Mouse (Mus musculus) spleen, adult 2 months (tissue): ENCODE data around the gene Desi1. TPM values are rescaled to one million over a fixed set of nuclear protein-coding genes. Genes with fewer than 3 reads are reported as not detected.

Experiments
- DNase-seq, 2 experiments: peaks; one replicate each; pipeline versions ENCODE4 v3.0.0 to v3.0.0-alpha.2; 2012 to 2021; ENCODE audit warnings: low spot score in 2 of 2, low read depth in 1 of 2
- H3K27ac ChIP-seq: fragments of 200-500 bp; 2 replicates; pipeline ENCODE4 v1.5.1; 2012; ENCODE audit warnings: low read length, inconsistent platforms; ENCODE audit not compliant: insufficient read depth
- H3K27me3 ChIP-seq: fragments of 200-500 bp; 2 replicates; pipeline ENCODE4 v1.6.1; 2012; ENCODE audit warnings: mild to moderate bottlenecking, moderate library complexity, low read length, inconsistent platforms; ENCODE audit not compliant: control insufficient read depth, insufficient read depth
- H3K36me3 ChIP-seq: fragments of 200-500 bp; 2 replicates; pipeline ENCODE4 v1.6.1; 2012; ENCODE audit warnings: mild to moderate bottlenecking, low read length, inconsistent platforms; ENCODE audit not compliant: control insufficient read depth, insufficient read depth
- H3K4me1 ChIP-seq: fragments of 200-500 bp; 2 replicates; pipeline ENCODE4 v1.6.1; 2011; ENCODE audit warnings: inconsistent platforms; ENCODE audit not compliant: control insufficient read depth, insufficient read depth, insufficient read length
- H3K4me3 ChIP-seq: fragments of 200-500 bp; 2 replicates; pipeline ENCODE4 v1.5.1; 2011; ENCODE audit warnings: mild to moderate bottlenecking, inconsistent platforms; ENCODE audit not compliant: insufficient read depth, insufficient read length; ENCODE audit errors: extremely low read depth
- CTCF ChIP-seq: fragments of 200-500 bp; IDR thresholded peaks from 2 replicates; pipeline ENCODE4 v1.5.1; 2011; ENCODE audit warnings: mild to moderate bottlenecking, inconsistent platforms; ENCODE audit not compliant: insufficient read depth, insufficient read length, insufficient replicate concordance; ENCODE audit errors: extremely low read depth
- POLR2A ChIP-seq: fragments of 200-500 bp; IDR thresholded peaks from 2 replicates; pipeline ENCODE4 v1.6.1; 2011; ENCODE audit warnings: low read depth, low read length, inconsistent platforms
- WGBS: fragments of 180-500 bp; shearing (Covaris S2); methylation state at CpG from one replicate; pipeline ENCODE4 v1.1.7; 2018; 5-methylcytosine and 5-hydroxymethylcytosine counted together
- polyA plus RNA-seq: library from polyadenylated mRNA; depleted of rRNA; stranded (reverse); fragments of >200 nt; gene quantifications from 2 replicates; pipeline ENCODE4 v1.2.3, GENCODE M21; 2012

Desi1 gene
- polyA plus RNA-seq, 1 experiment: 15.4 TPM

- no peak overlapping the region for H3K4me3 ChIP-seq
- H3K36me3 ChIP-seq: no peaks in the 10 kb centered on the region
- TF ChIP-seq POLR2A (no peak), CTCF (no peak)
- 90% methylated on average over 5 of the region's 5 CpGs for WGBS
- no peaks in the 10 kb centered on the region for H3K4me1 ChIP-seq
- H3K27me3 ChIP-seq: no peaks in the 10 kb centered on the region
- DNase-seq: no peak
- H3K27ac ChIP-seq: no peak overlapping the region
Observed at GRCm38 (mm10) chr15:81967821-81968220, 65.8 kb downstream of the Desi1 start.

DNA sequence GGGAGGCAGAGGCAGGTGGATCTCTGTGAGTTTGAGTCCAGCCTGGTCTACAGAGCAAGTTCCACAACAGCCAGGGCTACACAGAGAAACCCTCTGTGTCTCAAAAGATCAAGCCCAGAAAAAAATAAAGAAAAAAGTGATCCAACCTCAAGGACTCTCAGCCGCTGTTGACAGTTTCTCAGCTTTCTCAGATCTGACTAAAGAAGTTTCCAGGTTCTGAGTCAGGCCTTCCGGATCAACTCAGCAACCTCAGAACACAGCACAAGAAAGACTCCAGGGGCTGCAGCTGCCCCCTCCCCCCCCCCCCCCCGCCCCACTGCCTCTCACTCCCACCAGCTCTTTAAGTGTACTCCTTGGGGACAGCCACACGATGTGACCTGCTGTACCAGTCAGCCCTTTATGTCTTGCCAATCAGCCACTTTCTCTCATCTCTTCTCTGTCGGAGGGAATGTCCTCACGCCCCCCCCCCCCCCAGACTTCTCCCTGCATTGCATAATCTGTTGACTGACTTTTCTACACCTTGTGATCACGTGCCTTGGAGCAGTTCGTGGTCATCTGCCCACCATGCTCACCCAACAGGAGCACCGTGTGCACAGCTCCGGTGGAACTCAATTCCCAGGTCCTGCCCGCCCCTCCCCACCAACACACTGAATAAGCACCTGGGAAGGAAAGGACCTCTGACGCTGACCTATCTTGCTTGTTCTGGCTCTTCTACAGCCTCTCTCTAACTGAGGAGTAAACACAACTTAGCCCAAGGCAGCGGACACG is 67.4 kb downstream of the Desi1 start:
- no peak for DNase-seq
- Histone ChIP-seq H3K4me3 (no peak overlapping the region), H3K27ac (no peak overlapping the region), H3K4me1 (no peaks in the 10 kb centered on the region), H3K36me3 (no peaks in the 10 kb centered on the region), H3K27me3 (no peaks in the 10 kb centered on the region)
- no peak for TF ChIP-seq POLR2A
- no peak for TF ChIP-seq CTCF
- WGBS: 77% methylated on average over 14 of the region's 14 CpGs

GRCm38 (mm10) chr15:81964980-81965545 is 68.6 kb downstream of the Desi1 start:
- H3K4me3 ChIP-seq: no peak overlapping the region
- no peak overlapping the region for H3K27ac ChIP-seq
- H3K27me3 ChIP-seq: no peaks in the 10 kb centered on the region
- TF ChIP-seq POLR2A (no peak), CTCF (no peak)
- DNase-seq: no peak
- no peaks in the 10 kb centered on the region for H3K4me1 ChIP-seq
- WGBS: 74% methylated on average over 4 of the region's 4 CpGs
- no peaks in the 10 kb centered on the region for H3K36me3 ChIP-seq

DNA sequence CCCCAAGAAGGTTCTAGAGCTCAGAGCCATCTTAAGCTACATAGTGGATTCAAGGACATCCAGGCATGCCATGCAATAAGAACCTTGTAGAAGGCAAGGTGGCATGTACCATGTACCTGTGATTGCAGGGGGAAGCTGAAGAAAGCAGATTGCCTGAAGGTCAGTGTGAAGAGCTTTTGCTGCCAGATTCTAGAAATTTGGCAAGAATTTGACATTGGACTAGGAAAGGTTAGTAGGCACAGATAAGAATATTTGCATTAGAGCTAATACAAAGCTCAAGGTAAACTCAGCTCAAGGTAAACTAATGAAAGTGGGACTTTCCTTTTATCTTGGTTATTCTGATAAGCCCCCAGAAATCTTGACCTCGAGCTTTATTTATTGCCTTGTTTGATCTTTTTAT is 69.4 kb downstream of the Desi1 start:
- Histone ChIP-seq H3K27ac (no peak overlapping the region), H3K4me3 (no peak overlapping the region), H3K36me3 (no peaks in the 10 kb centered on the region), H3K4me1 (no peaks in the 10 kb centered on the region), H3K27me3 (no peaks in the 10 kb centered on the region)
- no peak for TF ChIP-seq CTCF
- TF ChIP-seq POLR2A: no peak
- no peak for DNase-seq
- 56% methylated on average over 1 of the region's 1 CpGs for WGBS

DNA sequence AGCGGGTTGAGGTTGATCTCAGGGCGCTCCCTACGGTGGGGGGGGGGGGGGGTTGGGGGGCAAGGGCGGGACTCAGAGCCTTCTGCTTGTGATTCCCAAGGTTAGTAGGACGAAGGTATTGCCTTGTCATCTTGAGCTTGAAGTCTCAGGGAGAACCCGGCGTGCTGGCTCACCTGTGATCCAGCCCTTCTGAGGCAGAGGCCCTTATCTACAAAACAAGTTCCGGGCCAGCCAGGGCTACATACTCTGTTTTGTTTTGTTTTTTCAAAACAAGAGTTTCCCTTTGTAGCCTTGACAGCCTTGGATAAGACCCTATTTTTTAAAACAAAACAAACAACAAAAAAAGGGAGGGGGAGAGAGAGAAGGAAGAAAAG is 72.6 kb downstream of the Desi1 start:
- no peak for TF ChIP-seq CTCF
- TF ChIP-seq POLR2A: no peak
- DNase-seq: no peak
- no peak overlapping the region for H3K27ac ChIP-seq
- no peaks in the 10 kb centered on the region for H3K27me3 ChIP-seq
- H3K4me3 ChIP-seq: peak overlapping the region; percentile 56
- H3K36me3 ChIP-seq: no peaks in the 10 kb centered on the region
- H3K4me1 ChIP-seq: no peaks in the 10 kb centered on the region
- WGBS: 0% methylated on average over 6 of the region's 8 CpGs

DNA sequence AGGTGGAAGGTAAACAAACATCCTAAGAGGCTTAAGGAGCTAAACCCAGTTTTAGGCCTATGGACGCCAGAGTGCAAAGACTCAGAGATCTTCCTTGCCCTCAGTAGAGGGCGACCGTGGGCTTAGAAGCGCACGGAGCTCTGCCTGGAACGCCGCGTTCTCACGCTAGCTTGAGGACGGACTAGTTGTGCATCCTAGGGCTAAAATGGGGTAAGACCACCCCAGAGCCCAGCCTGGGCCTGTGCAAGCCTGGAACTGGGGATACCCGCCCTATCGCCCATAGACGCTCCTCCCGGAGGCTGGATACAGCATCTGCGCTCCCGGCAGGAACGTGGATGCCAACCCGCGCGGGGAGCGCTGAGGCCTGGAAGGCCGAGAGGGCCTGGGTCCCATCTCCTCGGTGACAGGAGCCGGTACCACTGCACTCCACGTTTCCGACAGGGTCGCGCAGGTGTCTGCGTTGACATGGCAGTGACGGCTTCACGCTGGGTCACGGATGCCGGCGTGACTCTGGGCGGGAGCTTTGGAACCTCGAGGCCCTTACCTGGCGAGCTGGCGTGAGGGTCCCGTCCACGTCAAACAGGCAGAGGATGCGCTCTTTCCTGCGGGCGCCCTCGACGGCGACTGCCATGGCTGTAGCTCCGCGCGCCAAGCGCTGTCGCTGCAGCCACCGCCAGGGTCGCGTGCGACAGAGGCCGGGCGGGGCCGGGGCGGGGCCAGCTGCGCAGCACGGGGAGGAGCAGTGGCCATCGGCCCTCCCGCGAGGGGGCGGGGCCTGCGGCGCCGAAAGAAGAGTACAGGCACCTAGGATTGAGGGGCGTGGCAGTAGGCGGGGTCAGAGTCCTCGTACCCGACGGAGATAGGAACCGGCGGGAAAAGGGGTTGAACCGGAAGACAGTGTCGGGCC is 73.2 kb downstream of the Desi1 start, which contains the start of gene Pmm1:
Pmm1 (minus strand) TSS at position 760 of the 907 bp plus-strand sequence.
- no peaks in the 10 kb centered on the region for H3K27me3 ChIP-seq
- WGBS: under 1% methylated on average over 77 of the region's 77 CpGs
- peaks cover 1% of the 10 kb centered on the region; the same call in 1 of the 2 replicates for H3K36me3 ChIP-seq
- peak; percentile 95 to 100 for DNase-seq
- H3K4me1 ChIP-seq: no peaks in the 10 kb centered on the region
- TF ChIP-seq CTCF: peak; percentile 56; the same call in 1 of the 2 replicates
- no peak for TF ChIP-seq POLR2A
- peak within 1 kb of the TSS; percentile 66 for H3K4me3 ChIP-seq
- peak within 1 kb of the TSS; percentile 35; the same call in 1 of the 2 replicates for H3K27ac ChIP-seq
